ENCODE assay signal across 15 mouse cellular contexts in genomic region chr6:17797271-17797713, GRCm38 (mm10).
A peak's percentile ranks its signal among the peaks of the same experiment; 100 is the strongest.
DNase-seq lines count a peak whose midpoint lies in the region; ATAC-seq and TF ChIP-seq lines count a peak whose summit lies in the region.
"Had no signal": no experiment of that assay in that cellular context is flagged by ENCODE, and none has a peak within 500 bp of the region (broad histone marks: within the 10 kb centered on the region; RNA-seq: fewer than 3 reads in every experiment).

No protein-coding gene starts in this region.

- intact Hi-C loops in heart, adult 2 months (cut with DNase I): no loop called here

- H3K4me3 ChIP-seq in forebrain, embryonic 12.5 days (replicated peaks): no peak overlapping the region
- no peak overlapping the region for H3K4me3 ChIP-seq in hindbrain, embryonic 15.5 days
- no peak overlapping the region for H3K4me3 ChIP-seq in neural tube, embryonic 11.5 days (ENCODE audit: low read depth, low read length)
- H3K4me3 ChIP-seq in heart, adult 2 months: no peak overlapping the region
- H3K4me3 ChIP-seq: heart, embryonic 10.5 days; limb, embryonic 12.5 days had no signal

- H3K9ac ChIP-seq in forebrain, embryonic 12.5 days: no peak overlapping the region
- H3K9ac ChIP-seq in hindbrain, embryonic 15.5 days: no peak overlapping the region
- H3K9ac ChIP-seq in neural tube, embryonic 11.5 days (ENCODE audit: low read length): no peak overlapping the region
- H3K9ac ChIP-seq in heart, adult 2 months (ENCODE audit: low read depth, low read length): no peak overlapping the region
- H3K9ac ChIP-seq: limb, embryonic 12.5 days had no signal

- peaks cover 3% of the 10 kb centered on the region; the same call in 1 of the 2 replicates for H3K9me3 ChIP-seq in forebrain, embryonic 12.5 days
- no peaks in the 10 kb centered on the region for H3K9me3 ChIP-seq in hindbrain, embryonic 15.5 days
- no peaks in the 10 kb centered on the region for H3K9me3 ChIP-seq in neural tube, embryonic 11.5 days (ENCODE audit: control insufficient read depth, low read length)
- H3K9me3 ChIP-seq: heart, embryonic 10.5 days; limb, embryonic 12.5 days had no signal

- H3K4me1 ChIP-seq in forebrain, embryonic 12.5 days: peaks cover 18% of the 10 kb centered on the region
- peaks cover 15% of the 10 kb centered on the region for H3K4me1 ChIP-seq in hindbrain, embryonic 15.5 days (replicated peaks)
- H3K4me1 ChIP-seq in neural tube, embryonic 11.5 days (ENCODE audit: control insufficient read depth, insufficient read depth, low read length): peaks cover 8% of the 10 kb centered on the region; the same call in 1 of the 2 replicates
- no peaks in the 10 kb centered on the region; the same call in 1 of the 2 replicates for H3K4me1 ChIP-seq in heart, adult 2 months (ENCODE audit: control insufficient read depth, insufficient read depth, low read length)
- H3K4me1 ChIP-seq: heart, embryonic 10.5 days; limb, embryonic 12.5 days had no signal

- peak overlapping the region; percentile 88 for H3K27ac ChIP-seq in forebrain, embryonic 12.5 days
- peak overlapping the region; percentile 51 for H3K27ac ChIP-seq in hindbrain, embryonic 15.5 days (replicated peaks)
- peak overlapping the region; percentile 23; the same call in 1 of the 2 replicates for H3K27ac ChIP-seq in neural tube, embryonic 11.5 days (ENCODE audit: low read depth, low read length)
- H3K27ac ChIP-seq in heart, adult 2 months: no peak overlapping the region
- H3K27ac ChIP-seq: heart, embryonic 10.5 days; limb, embryonic 12.5 days; macrophage had no signal

- H3K36me3 ChIP-seq in forebrain, embryonic 12.5 days (replicated peaks): no peaks in the 10 kb centered on the region
- no peaks in the 10 kb centered on the region for H3K36me3 ChIP-seq in hindbrain, embryonic 15.5 days
- no peaks in the 10 kb centered on the region for H3K36me3 ChIP-seq in neural tube, embryonic 11.5 days (ENCODE audit: control insufficient read depth, insufficient read depth, low read length)
- H3K36me3 ChIP-seq in heart, adult 2 months (ENCODE audit: control insufficient read depth, insufficient read depth, low read length): no peaks in the 10 kb centered on the region
- H3K36me3 ChIP-seq: heart, embryonic 10.5 days; limb, embryonic 12.5 days had no signal

- H3K4me2 ChIP-seq in forebrain, embryonic 12.5 days: peak overlapping the region; percentile 19
- H3K4me2 ChIP-seq in hindbrain, embryonic 15.5 days: no peak overlapping the region
- H3K4me2 ChIP-seq in neural tube, embryonic 11.5 days (ENCODE audit: low read depth): no peak overlapping the region
- H3K4me2 ChIP-seq: limb, embryonic 12.5 days had no signal

- no peaks in the 10 kb centered on the region for H3K79me2 ChIP-seq in heart, adult 2 months (replicated peaks; ENCODE audit: control insufficient read depth, insufficient read depth, low read length)

- ATAC-seq in forebrain, embryonic 12.5 days (ENCODE audit: low FRiP score): peak; percentile 96
- peak; percentile 90 for ATAC-seq in hindbrain, embryonic 15.5 days (ENCODE audit: low FRiP score, low read depth)
- peak; percentile 98 for ATAC-seq in neural tube, embryonic 11.5 days (ENCODE audit: insufficient read depth, low FRiP score, low TSS enrichment)

- no peaks in the 10 kb centered on the region for H3K27me3 ChIP-seq in forebrain, embryonic 12.5 days
- no peaks in the 10 kb centered on the region for H3K27me3 ChIP-seq in hindbrain, embryonic 15.5 days
- no peaks in the 10 kb centered on the region for H3K27me3 ChIP-seq in neural tube, embryonic 11.5 days (ENCODE audit: control insufficient read depth, insufficient read depth, low read length)
- H3K27me3 ChIP-seq in heart, adult 2 months (ENCODE audit: control insufficient read depth, insufficient read depth, low read length): no peaks in the 10 kb centered on the region
- H3K27me3 ChIP-seq: limb, embryonic 12.5 days had no signal

- WGBS in forebrain, embryonic 12.5 days: 15% methylated on average over 5 of the region's 5 CpGs
- 16% methylated on average over 5 of the region's 5 CpGs for WGBS in hindbrain, embryonic 15.5 days
- WGBS in neural tube, embryonic 11.5 days: 44% methylated on average over 5 of the region's 5 CpGs
- 93% methylated on average over 5 of the region's 5 CpGs for WGBS in heart, adult 2 months

- no peak for TF ChIP-seq CTCF in heart, adult 2 months (IDR thresholded peaks at IDR 0.05)

- peak; percentile 32 for DNase-seq in ZHBTc4 (ENCODE audit: low read depth, low spot score)
- peak; percentile 66 for DNase-seq in neural tube, embryonic 11.5 days (ENCODE audit: low spot score)
- no peak for DNase-seq in heart, adult 2 months
- no peak for DNase-seq in B cell, adult 2 months
- DNase-seq in natural killer cell, adult 2 months (ENCODE audit: low spot score in 2 of 2): no peak
- no peak for DNase-seq in urinary bladder, adult 2 months (ENCODE audit: low spot score)
- DNase-seq: cerebellum, adult 9-11 months; heart, postnatal 4 days; lung, adult 18-20 months; right cerebral cortex, postnatal 25 days had no signal

- no peak for TF ChIP-seq POLR2A in heart, adult 2 months (IDR thresholded peaks at IDR 0.05; ENCODE audit: insufficient read depth, low read depth, low read length)

- no peak for TF ChIP-seq EP300 in heart, adult 2 months (IDR thresholded peaks at IDR 0.05; ENCODE audit: insufficient read depth, low read depth, low read length)

Comparison
In these comparisons a context has a peak if more than half of its experiments do, and no peak if none do; other contexts are left out.
1. DNase-seq: peak in ZHBTc4 (single experiment) and neural tube, embryonic 11.5 days (single experiment); none in heart, adult 2 months (0 of 2), B cell, adult 2 months (0 of 2), natural killer cell, adult 2 months (0 of 2) and urinary bladder, adult 2 months (single experiment).
2. Peak in every context shown above with its lines, with median percentiles within 50 percentile points of each other: ATAC-seq.